Mouse (Mus musculus) MEL (cell line): ENCODE results near the gene Spaca3. TPM values are rescaled to one million over a fixed set of nuclear protein-coding genes. Genes with fewer than 3 reads are reported as not detected.

Experiments
- DNase-seq: peaks from one replicate; pipeline ENCODE4 v3.0.0; 2011; ENCODE audit warnings: low read depth, low spot score
- H3K27ac ChIP-seq: 2 replicates; pipeline ENCODE4 v1.5.1; 2012; ENCODE audit warnings: low read depth, mild to moderate bottlenecking, control low read depth, low read length, moderate library complexity; ENCODE audit not compliant: control insufficient read depth
- H3K27me3 ChIP-seq, 2 experiments: fragments of 150-350 bp in 1 of 2; sonication (generic) in 1 of 2; 2 replicates each; pipeline ENCODE4 v1.6.1; 2012; ENCODE audit warnings: low read length in 2 of 2, mild to moderate bottlenecking in 2 of 2, improper control_type of control experiment in 1 of 2, moderate library complexity in 1 of 2; ENCODE audit not compliant: insufficient read depth in 2 of 2, control insufficient read depth in 1 of 2
- H3K36me3 ChIP-seq, 2 experiments: 2 replicates each; pipeline ENCODE4 v1.6.1; 2012 to 2014; ENCODE audit warnings: low read length in 2 of 2, improper control_type of control experiment in 1 of 2, inconsistent platforms in 1 of 2, mild to moderate bottlenecking in 1 of 2; ENCODE audit not compliant: insufficient read depth in 2 of 2, control insufficient read depth in 1 of 2
- H3K4me1 ChIP-seq, 2 experiments: fragments of 150-350 bp in 1 of 2; sonication (generic) in 1 of 2; 2 replicates each; pipeline ENCODE4 v1.6.1; 2012; ENCODE audit warnings: low read length in 2 of 2, improper control_type of control experiment in 1 of 2, mild to moderate bottlenecking in 1 of 2; ENCODE audit not compliant: insufficient read depth in 2 of 2, control insufficient read depth in 1 of 2
- H3K4me3 ChIP-seq, 2 experiments: fragments of 150-350 bp in 1 of 2; sonication (generic) in 1 of 2; 2 replicates each; pipeline ENCODE4 v1.5.1; 2012; ENCODE audit warnings: low read depth in 2 of 2, low read length in 2 of 2, mild to moderate bottlenecking in 2 of 2, moderate library complexity in 2 of 2, control low read depth in 1 of 2, improper control_type of control experiment in 1 of 2; ENCODE audit not compliant: control insufficient read depth in 1 of 2, insufficient read depth in 1 of 2
- H3K79me2 ChIP-seq: 2 replicates; pipeline ENCODE4 v1.6.1; 2012; ENCODE audit warnings: mild to moderate bottlenecking, low read length, moderate library complexity; ENCODE audit not compliant: control insufficient read depth, poor library complexity, insufficient read depth
- H3K9ac ChIP-seq: 2 replicates; pipeline ENCODE4 v1.6.1; 2012; ENCODE audit warnings: low read depth, mild to moderate bottlenecking, control low read depth, low read length, moderate library complexity; ENCODE audit not compliant: control insufficient read depth, poor library complexity, severe bottlenecking
- H3K9me3 ChIP-seq: fragments of 150-350 bp; sonication (generic); replicated peaks from 2 replicates; pipeline ENCODE4 v1.6.1; 2012; ENCODE audit warnings: mild to moderate bottlenecking, low read length, improper control_type of control experiment, moderate library complexity; ENCODE audit not compliant: insufficient read depth
- E2F4 ChIP-seq: IDR thresholded peaks from 2 replicates; pipeline ENCODE4 v1.6.1; 2011; ENCODE audit warnings: low read depth, low read length, improper control_type of control experiment, borderline replicate concordance
- ELF1 ChIP-seq: IDR thresholded peaks from 2 replicates; pipeline ENCODE4 v1.6.1; 2014; ENCODE audit warnings: low read depth, mild to moderate bottlenecking, inconsistent platforms, low read length, improper control_type of control experiment, moderate library complexity
- GATA1 ChIP-seq: IDR thresholded peaks from 2 replicates; pipeline ENCODE4 v1.6.1; 2011; ENCODE audit warnings: low read depth, low read length, improper control_type of control experiment
- JUND ChIP-seq: IDR thresholded peaks from 2 replicates; pipeline ENCODE4 v1.6.1; 2011; ENCODE audit warnings: low read depth, mild to moderate bottlenecking, improper control_type of control experiment, low read length
- MAX ChIP-seq: IDR thresholded peaks from 2 replicates; pipeline ENCODE4 v1.6.1; 2011; ENCODE audit warnings: low read length, improper control_type of control experiment
- MAZ ChIP-seq: IDR thresholded peaks from 2 replicates; pipeline ENCODE4 v1.6.1; 2012; ENCODE audit warnings: low read depth, mild to moderate bottlenecking, inconsistent platforms, low read length, improper control_type of control experiment
- MYB ChIP-seq: IDR thresholded peaks from 2 replicates; pipeline ENCODE4 v1.6.1; 2011; ENCODE audit warnings: mild to moderate bottlenecking, low read depth, low read length, improper control_type of control experiment
- SIN3A ChIP-seq: IDR thresholded peaks from 2 replicates; pipeline ENCODE4 v1.6.1; 2012; ENCODE audit warnings: low read length, improper control_type of control experiment, inconsistent platforms
- SMC3 ChIP-seq: IDR thresholded peaks from 2 replicates; pipeline ENCODE4 v1.6.1; 2011; ENCODE audit warnings: low read depth, low read length, improper control_type of control experiment
- TBP ChIP-seq: IDR thresholded peaks from 2 replicates; pipeline ENCODE4 v1.8.0; 2011; ENCODE audit warnings: low read depth, low read length, improper control_type of control experiment
- UBTF ChIP-seq: IDR thresholded peaks from 2 replicates; pipeline ENCODE4 v1.6.1; 2012; ENCODE audit warnings: low read depth, mild to moderate bottlenecking, inconsistent platforms, low read length, improper control_type of control experiment, moderate library complexity, borderline replicate concordance; ENCODE audit not compliant: insufficient read depth
- ZC3H11A ChIP-seq: IDR thresholded peaks from 2 replicates; pipeline ENCODE4 v1.6.1; 2012; ENCODE audit warnings: low read depth, mild to moderate bottlenecking, inconsistent platforms, low read length, improper control_type of control experiment
- ZKSCAN1 ChIP-seq: IDR thresholded peaks from 2 replicates; pipeline ENCODE4 v1.6.1; 2012; ENCODE audit warnings: low read depth, mild to moderate bottlenecking, inconsistent platforms, low read length, improper control_type of control experiment, moderate library complexity
- ZNF384 ChIP-seq: IDR thresholded peaks from 2 replicates; pipeline ENCODE4 v1.6.1; 2012; ENCODE audit warnings: low read depth, mild to moderate bottlenecking, inconsistent platforms, low read length, improper control_type of control experiment
- polyA plus RNA-seq, 2 experiments: library from polyadenylated mRNA; stranded (reverse) in 1 of 2; unstranded in 1 of 2; fragments of >175 nt in 1 of 2; fragments of >200 nt in 1 of 2; gene quantifications; 2 replicates each; pipeline versions ENCODE4 v1.2.1 to v1.2.4; 2012; ENCODE audit warnings: low replicate concordance in 2 of 2, low read depth in 1 of 2; ENCODE audit not compliant: insufficient read length in 2 of 2, insufficient read depth in 1 of 2, missing spikeins in 1 of 2
- total RNA-seq: library from RNA; depleted of rRNA; stranded (reverse); fragments of 300-350 nt; gene quantifications from 2 replicates; pipeline ENCODE4 v1.2.3, GENCODE M21; 2012

Spaca3 gene
- total and polyA plus RNA-seq, 3 experiments, result not detected

GRCm38 (mm10) chr11:80887021-80887420, 28.9 kb downstream of the Spaca3 start:
- Histone ChIP-seq H3K79me2 (no peaks in the 10 kb centered on the region), H3K4me3 (no peak overlapping the region), H3K9ac (no peak overlapping the region), H3K4me1 (no peaks in the 10 kb centered on the region), H3K36me3 (no peaks in the 10 kb centered on the region), H3K9me3 (no peaks in the 10 kb centered on the region), H3K27me3 (peaks cover 0 to 1% of the 10 kb centered on the region in 2 experiments; a peak in 2 of 4 replicates), H3K27ac (no peak overlapping the region)
- no peak for TF ChIP-seq ZNF384
- no peak for TF ChIP-seq E2F4
- TF ChIP-seq MAX, result no peak
- no peak for TF ChIP-seq SIN3A
- no peak for TF ChIP-seq MAZ
- no peak for DNase-seq

GRCm38 (mm10) chr11:80889336-80890063, 31.3 kb downstream of the Spaca3 start:
- Histone ChIP-seq H3K9ac (no peak overlapping the region), H3K27ac (no peak overlapping the region), H3K27me3 (peaks cover 0 to 1% of the 10 kb centered on the region in 2 experiments; a peak in 2 of 4 replicates), H3K36me3 (no peaks in the 10 kb centered on the region), H3K4me3 (no peak overlapping the region), H3K9me3 (no peaks in the 10 kb centered on the region), H3K4me1 (no peaks in the 10 kb centered on the region), H3K79me2 (no peaks in the 10 kb centered on the region)
- TF ChIP-seq UBTF (no peak), MAX (no peak), JUND (no peak), TBP (no peak), ZKSCAN1 (no peak), ELF1 (no peak), E2F4 (no peak), MYB (no peak), GATA1 (no peak)
- DNase-seq, result no peak

- TF ChIP-seq SMC3, result no peak
- no peak for TF ChIP-seq MAZ
- TF ChIP-seq ZC3H11A, result no peak
- TF ChIP-seq SIN3A, result no peak
- Histone ChIP-seq H3K36me3 (no peaks in the 10 kb centered on the region), H3K27ac (no peak overlapping the region), H3K4me1 (no peaks in the 10 kb centered on the region), H3K79me2 (no peaks in the 10 kb centered on the region), H3K9ac (no peak overlapping the region), H3K4me3 (no peak overlapping the region), H3K9me3 (no peaks in the 10 kb centered on the region), H3K27me3 (peaks cover 5% of the 10 kb centered on the region in 2 experiments; a peak in 3 of 4 replicates)
- no peak for DNase-seq
Measured at GRCm38 (mm10) chr11:80895853-80896252, 37.7 kb downstream of the Spaca3 start.
